Mouse (Mus musculus): ENCODE data around the gene Vmn1r226.

Vmn1r226 gene

GRCm38 (mm10) chr17:20682543-20682942 lies at the start of gene Vmn1r226:
Gene Vmn1r226 (plus strand): TSS chr17:20682843.
- DNase-seq, result no peak

DNA sequence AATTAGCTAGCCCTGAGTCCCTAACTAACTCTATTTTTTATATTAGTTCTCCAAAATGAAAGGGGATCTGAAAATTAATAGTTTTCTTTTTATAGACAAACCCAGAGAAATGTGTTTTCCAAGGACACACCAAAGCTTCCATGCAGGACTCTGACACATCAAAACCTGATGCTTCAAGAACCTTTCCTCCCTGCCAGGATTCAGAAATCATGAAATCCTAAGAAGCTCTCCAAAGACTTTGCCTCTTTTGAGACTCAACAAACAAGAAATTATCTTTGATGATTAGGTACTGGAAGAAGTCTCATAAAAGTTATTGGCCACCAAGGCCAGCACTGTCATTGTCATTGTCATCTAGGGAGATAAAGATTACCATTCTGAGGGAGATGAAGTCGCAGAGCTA lies 46.9 kb downstream of the Vmn1r226 start, which contains the start of gene Vmn1r227:
Gene Vmn1r227, plus strand, starts transcription at position 301 of the 400 bp plus-strand sequence.
- no peak for DNase-seq

Measured in cerebellum, adult 9-11 months (tissue).